Mouse (Mus musculus) lung, postnatal 14 days (tissue): ENCODE results near the gene Abcc10.

ENCODE experiments used
- DNase-seq: peaks from one replicate; pipeline ENCODE4 v3.0.0; 2021

The Abcc10 gene

DNA sequence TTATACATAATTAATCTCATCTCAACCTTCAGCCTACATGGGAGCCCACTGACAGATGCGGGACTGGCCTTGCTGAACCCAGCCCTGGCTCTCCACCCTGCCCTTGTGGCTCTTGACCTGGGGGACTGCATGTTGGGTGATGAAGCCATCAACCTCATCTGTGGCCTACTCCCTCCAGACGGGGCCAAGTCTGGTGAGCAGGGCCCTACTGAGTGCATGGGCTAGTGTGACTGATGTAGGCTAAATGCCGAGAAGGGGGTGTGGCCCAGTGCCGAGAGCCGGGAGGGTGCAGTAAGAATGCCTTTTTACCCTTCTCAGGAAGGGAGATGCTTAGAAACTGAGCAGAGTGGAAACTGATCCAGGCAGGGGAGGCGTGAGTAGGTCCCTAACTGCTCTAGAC lies 73.0 kb downstream of the Abcc10 start:
- no peak for DNase-seq

DNA sequence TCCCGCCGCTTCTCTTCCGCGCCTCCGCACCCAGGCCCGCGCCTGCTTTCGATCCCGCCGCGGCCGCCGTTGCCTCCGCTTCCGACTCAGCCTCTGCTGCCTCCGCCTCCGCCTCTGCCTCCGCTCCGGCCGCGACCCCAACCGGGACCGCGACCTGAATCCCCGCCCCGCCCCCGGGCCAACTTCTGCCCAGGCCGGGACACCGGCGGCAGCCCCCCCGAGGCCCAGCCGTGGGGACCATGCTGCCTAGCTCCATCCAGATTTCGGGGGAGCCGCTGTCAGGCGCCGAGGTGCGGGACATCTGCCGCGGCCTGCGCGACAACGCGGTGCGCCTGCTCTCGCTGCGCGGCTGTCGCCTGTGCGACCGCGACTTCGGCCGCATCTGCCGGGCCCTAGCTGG lies 74.0 kb downstream of the Abcc10 start:
- DNase-seq, result no peak

DNA sequence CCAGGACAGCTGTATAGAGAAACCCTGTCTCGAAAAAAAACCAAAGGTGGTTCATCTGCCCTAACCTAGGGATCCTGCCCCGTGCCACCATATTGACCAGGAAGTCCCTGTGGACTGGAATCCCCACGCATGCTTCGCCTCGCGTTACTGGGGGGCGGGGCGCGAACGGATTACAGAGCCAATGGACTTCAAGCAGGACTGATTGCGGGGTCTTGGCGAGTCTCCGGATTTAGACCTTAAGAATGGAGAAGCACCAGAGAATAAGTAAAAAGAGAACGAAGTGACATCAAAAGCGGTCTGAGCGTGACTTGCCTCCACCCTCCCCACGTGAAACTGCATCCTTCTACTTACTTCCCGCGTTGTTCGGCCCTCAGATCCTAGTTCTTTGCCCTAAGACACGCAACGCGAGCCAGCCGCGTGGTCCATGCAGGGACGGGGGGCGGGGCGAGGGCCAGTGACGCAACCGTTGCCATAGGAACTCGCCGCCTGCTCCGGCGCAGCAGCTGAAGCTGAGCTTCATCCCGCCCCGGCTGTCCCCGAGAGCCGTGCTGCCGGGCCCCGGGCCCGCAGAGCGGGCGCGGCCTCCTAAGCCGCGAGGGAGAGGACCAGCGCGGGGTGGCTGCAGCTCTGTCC lies 74.6 kb downstream of the Abcc10 start, which contains the start of gene Lrrc73:
TSS of gene Lrrc73 (plus strand) at position 80 of the 633 bp plus-strand sequence.
- DNase-seq, result peak; percentile 94
